ENCODE assay signal across 36 mouse cellular contexts in genomic region chr14:55486836-55487235, GRCm38 (mm10). TPM values are rescaled to one million over a fixed set of nuclear protein-coding genes. Genes with fewer than 3 reads are reported as not detected.
"Had no signal": no experiment of that assay in that cellular context is flagged by ENCODE, and none has a peak within 500 bp of the region (broad histone marks: within the 10 kb centered on the region; RNA-seq: fewer than 3 reads in every experiment).

No protein-coding gene starts in this region.

- H3K4me3 ChIP-seq: embryonic facial prominence, embryonic 10.5 days; embryonic facial prominence, embryonic 12.5 days; embryonic facial prominence, embryonic 13.5 days; embryonic facial prominence, embryonic 15.5 days; erythroblast, embryonic 14.5 days; forebrain, embryonic 10.5 days; forebrain, embryonic 12.5 days; forebrain, embryonic 13.5 days; forebrain, embryonic 15.5 days; gastrocnemius, adult 2 months; heart, adult 2 months; heart, embryonic 10.5 days had no signal

- H3K9me3 ChIP-seq: embryonic facial prominence, embryonic 10.5 days; embryonic facial prominence, embryonic 12.5 days; embryonic facial prominence, embryonic 13.5 days; embryonic facial prominence, embryonic 15.5 days; forebrain, embryonic 10.5 days; forebrain, embryonic 12.5 days; forebrain, embryonic 13.5 days; forebrain, embryonic 15.5 days; heart, embryonic 10.5 days had no signal

- H3K27ac ChIP-seq: embryonic facial prominence, embryonic 10.5 days; embryonic facial prominence, embryonic 12.5 days; embryonic facial prominence, embryonic 13.5 days; embryonic facial prominence, embryonic 15.5 days; forebrain, embryonic 10.5 days; forebrain, embryonic 12.5 days; forebrain, embryonic 13.5 days; forebrain, embryonic 15.5 days; gastrocnemius, adult 2 months; heart, adult 2 months; heart, embryonic 10.5 days had no signal

- DNase-seq: cerebellum, adult 9-10 months; cerebellum, adult 9-11 months; cerebellum, postnatal 10 days; cerebellum, postnatal 14 days; cerebellum, postnatal 25 days; cerebellum, postnatal 36 days; embryo, embryonic 11 days; forebrain, postnatal 0 days; gastrocnemius, adult 2 months; gastrocnemius, postnatal 10 days; gastrocnemius, postnatal 14 days; gastrocnemius, postnatal 25 days; gastrocnemius, postnatal 36 days; heart, adult 18-20 months; heart, adult 2 months had no signal

- H3K4me2 ChIP-seq: embryonic facial prominence, embryonic 12.5 days; embryonic facial prominence, embryonic 13.5 days; embryonic facial prominence, embryonic 15.5 days; forebrain, embryonic 12.5 days; forebrain, embryonic 13.5 days; forebrain, embryonic 15.5 days; heart, embryonic 11.5 days had no signal

- H3K27me3 ChIP-seq: embryonic facial prominence, embryonic 12.5 days; embryonic facial prominence, embryonic 13.5 days; embryonic facial prominence, embryonic 15.5 days; forebrain, embryonic 12.5 days; forebrain, embryonic 13.5 days; forebrain, embryonic 15.5 days had no signal

- H3K36me3 ChIP-seq: forebrain, embryonic 15.5 days had no signal

- ATAC-seq: forebrain, embryonic 13.5 days; forebrain, embryonic 14.5 days; forebrain, embryonic 15.5 days; forebrain, embryonic 16.5 days; forebrain, postnatal 0 days had no signal

- H3K9ac ChIP-seq: embryonic facial prominence, embryonic 12.5 days; embryonic facial prominence, embryonic 13.5 days; embryonic facial prominence, embryonic 15.5 days; forebrain, embryonic 12.5 days; forebrain, embryonic 13.5 days; forebrain, embryonic 15.5 days; forebrain, postnatal 0 days had no signal

RNA-seq across cellular contexts. Expression of gene Carmil3, which starts 3.6 kb away (rescaled TPM):
- polyA plus RNA-seq: erythroblast, embryonic 14.5 days had no signal

RNA-seq across cellular contexts. Expression of gene Cpne6, which starts 23.4 kb away (rescaled TPM):
- total RNA-seq: common myeloid progenitor, adult 5-6 weeks; gastrocnemius, adult 18-20 months; gastrocnemius, adult 2 months; gastrocnemius, adult 8-10 months; gastrocnemius, postnatal 25 days; gastrocnemius, postnatal 36 days; heart, adult 18-20 months; heart, adult 2 months had no signal
- polyA plus RNA-seq: erythroblast, embryonic 14.5 days had no signal

RNA-seq across cellular contexts. Expression of gene Nrl, which starts 37.9 kb away (rescaled TPM):
- total RNA-seq: common myeloid progenitor, adult 5-6 weeks; gastrocnemius, adult 18-20 months; gastrocnemius, adult 2 months; gastrocnemius, adult 8-10 months; gastrocnemius, postnatal 10 days; gastrocnemius, postnatal 14 days; gastrocnemius, postnatal 25 days; gastrocnemius, postnatal 36 days; heart, adult 18-20 months; heart, adult 2 months; heart, adult 8-10 months had no signal
- polyA plus RNA-seq: embryonic facial prominence, embryonic 10.5 days; embryonic facial prominence, embryonic 11.5 days; embryonic facial prominence, embryonic 12.5 days; embryonic facial prominence, embryonic 13.5 days; embryonic facial prominence, embryonic 14.5 days; embryonic facial prominence, embryonic 15.5 days; forebrain, embryonic 10.5 days; forebrain, embryonic 11.5 days; forebrain, embryonic 12.5 days; forebrain, embryonic 13.5 days; forebrain, embryonic 14.5 days; forebrain, embryonic 16.5 days; gonadal fat pad, adult 2 months; heart, adult 2 months; heart, embryonic 10.5 days; heart, embryonic 11.5 days had no signal
